Mouse (Mus musculus): ENCODE data around the gene Fa2h. TPM values are rescaled to one million over a fixed set of nuclear protein-coding genes. Genes with fewer than 3 reads are reported as not detected.

Fa2h gene
- not detected for polyA plus RNA-seq (2014; fragmentation: Illumina TruSeq; extraction: RNeasy Lipid Tissue Mini Kit (QIAGEN cat#74804); ENCODE audit: low read depth, low replicate concordance)

GRCm38 (mm10) chr8:111393391-111394363, at the start of gene Fa2h:
TSS of gene Fa2h (minus strand) at chr8:111393824.

DNA sequence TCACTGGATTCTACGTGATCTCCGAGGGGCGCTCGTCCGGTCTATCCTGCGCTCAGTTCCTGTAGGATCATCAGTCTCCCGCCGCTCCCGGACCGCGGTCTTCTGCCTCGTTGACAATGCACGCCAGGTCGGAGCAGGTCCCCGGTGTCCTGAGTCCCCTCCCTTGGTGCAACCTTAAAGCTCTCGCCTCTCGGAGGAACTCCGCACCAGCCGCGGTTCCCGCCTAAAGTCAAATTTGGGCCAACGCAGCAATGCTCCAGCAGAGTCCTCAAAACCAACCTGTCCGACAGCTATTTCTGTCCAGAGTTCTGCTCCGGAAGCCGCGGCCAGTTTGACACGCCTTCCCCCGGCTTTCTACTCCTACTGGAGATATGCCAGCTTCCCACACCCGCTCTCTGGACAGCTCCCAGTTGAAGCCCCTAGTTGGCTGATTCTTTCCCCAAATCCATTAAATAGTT, 55.7 kb downstream of the Fa2h start, which contains the start of gene Mlkl:
Gene Mlkl, minus strand, starts transcription at position 288 of the 458 bp plus-strand sequence.

GRCm38 (mm10) chr8:111299821-111300568, 93.6 kb downstream of the Fa2h start, which contains the start of gene Rfwd3:
TSS of gene Rfwd3 (minus strand) at chr8:111300222.

Other genes starting within 250 kb of the Fa2h start
- gene Glg1, start 134.6 kb downstream of the Fa2h start, polyA plus RNA-seq (2014; fragmentation: Illumina TruSeq; extraction: RNeasy Lipid Tissue Mini Kit (QIAGEN cat#74804); ENCODE audit: low read depth, low replicate concordance), result 57.9 TPM
- 17.4 TPM for gene Rfwd3, start 93.6 kb downstream of the Fa2h start, polyA plus RNA-seq (2014; fragmentation: Illumina TruSeq; extraction: RNeasy Lipid Tissue Mini Kit (QIAGEN cat#74804); ENCODE audit: low read depth, low replicate concordance)
- 2.6 TPM for gene Mlkl, start 55.6 kb downstream of the Fa2h start, polyA plus RNA-seq (2014; fragmentation: Illumina TruSeq; extraction: RNeasy Lipid Tissue Mini Kit (QIAGEN cat#74804); ENCODE audit: low read depth, low replicate concordance)
- 5.8 TPM for gene Wdr59, start 128.3 kb upstream of the Fa2h start, polyA plus RNA-seq (2014; fragmentation: Illumina TruSeq; extraction: RNeasy Lipid Tissue Mini Kit (QIAGEN cat#74804); ENCODE audit: low read depth, low replicate concordance)
- 57.5 TPM for gene Znrf1, start 142.3 kb upstream of the Fa2h start, polyA plus RNA-seq (2014; fragmentation: Illumina TruSeq; extraction: RNeasy Lipid Tissue Mini Kit (QIAGEN cat#74804); ENCODE audit: low read depth, low replicate concordance)
- 48.5 TPM for gene Ldhd, start 236.6 kb upstream of the Fa2h start, polyA plus RNA-seq (2014; fragmentation: Illumina TruSeq; extraction: RNeasy Lipid Tissue Mini Kit (QIAGEN cat#74804); ENCODE audit: low read depth, low replicate concordance)
- gene Zfp1, start 249.6 kb upstream of the Fa2h start, polyA plus RNA-seq (2014; fragmentation: Illumina TruSeq; extraction: RNeasy Lipid Tissue Mini Kit (QIAGEN cat#74804); ENCODE audit: low read depth, low replicate concordance), result 11.2 TPM